Mouse (Mus musculus): ENCODE data around the gene Yipf4. TPM values are rescaled to one million over a fixed set of nuclear protein-coding genes. Genes with fewer than 3 reads are reported as not detected.

Yipf4 gene
- polyA plus RNA-seq, 1 experiment from 2014 or later = 61.3 TPM

DNA sequence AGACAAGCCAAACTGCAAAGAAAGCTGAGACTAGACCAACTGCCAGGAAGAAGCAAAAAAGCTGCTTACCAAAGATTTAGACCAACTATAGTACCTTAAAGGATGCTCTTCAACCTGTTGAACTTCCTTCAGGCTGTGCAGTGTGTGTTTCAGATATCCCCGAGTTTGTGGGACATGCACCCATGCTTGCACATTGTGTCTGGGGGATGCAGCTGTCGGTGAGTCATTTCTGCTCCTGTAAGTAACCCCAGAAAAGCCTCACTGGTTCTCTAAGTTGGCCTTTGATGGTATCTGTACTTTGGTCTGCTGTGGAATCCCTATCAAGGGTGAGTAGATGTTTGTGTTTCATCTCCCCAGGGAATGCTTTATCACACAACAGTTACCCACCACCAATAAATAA, 23.0 kb downstream of the Yipf4 start:
- WGBS = 78% methylated on average over 2 of the region's 2 CpGs
- Histone ChIP-seq H3K9me3 (ENCODE audit: low read length) (no peaks in the 10 kb centered on the region), H3K27me3 (ENCODE audit: insufficient read depth, low read length) (no peaks in the 10 kb centered on the region), H3K36me3 (ENCODE audit: insufficient read depth, low read length) (no peaks in the 10 kb centered on the region), H3K4me1 (ENCODE audit: insufficient read depth, low read length) (no peaks in the 10 kb centered on the region), H3K27ac (ENCODE audit: low read length) (no peak overlapping the region), H3K4me3 (ENCODE audit: low read length) (no peak overlapping the region), H3K4me2 (replicated peaks; ENCODE audit: low read depth, low read length) (no peak overlapping the region), H3K9ac (replicated peaks; ENCODE audit: low read length) (no peak overlapping the region)
- ATAC-seq (ENCODE audit: low FRiP score, low TSS enrichment) = no peak

DNA sequence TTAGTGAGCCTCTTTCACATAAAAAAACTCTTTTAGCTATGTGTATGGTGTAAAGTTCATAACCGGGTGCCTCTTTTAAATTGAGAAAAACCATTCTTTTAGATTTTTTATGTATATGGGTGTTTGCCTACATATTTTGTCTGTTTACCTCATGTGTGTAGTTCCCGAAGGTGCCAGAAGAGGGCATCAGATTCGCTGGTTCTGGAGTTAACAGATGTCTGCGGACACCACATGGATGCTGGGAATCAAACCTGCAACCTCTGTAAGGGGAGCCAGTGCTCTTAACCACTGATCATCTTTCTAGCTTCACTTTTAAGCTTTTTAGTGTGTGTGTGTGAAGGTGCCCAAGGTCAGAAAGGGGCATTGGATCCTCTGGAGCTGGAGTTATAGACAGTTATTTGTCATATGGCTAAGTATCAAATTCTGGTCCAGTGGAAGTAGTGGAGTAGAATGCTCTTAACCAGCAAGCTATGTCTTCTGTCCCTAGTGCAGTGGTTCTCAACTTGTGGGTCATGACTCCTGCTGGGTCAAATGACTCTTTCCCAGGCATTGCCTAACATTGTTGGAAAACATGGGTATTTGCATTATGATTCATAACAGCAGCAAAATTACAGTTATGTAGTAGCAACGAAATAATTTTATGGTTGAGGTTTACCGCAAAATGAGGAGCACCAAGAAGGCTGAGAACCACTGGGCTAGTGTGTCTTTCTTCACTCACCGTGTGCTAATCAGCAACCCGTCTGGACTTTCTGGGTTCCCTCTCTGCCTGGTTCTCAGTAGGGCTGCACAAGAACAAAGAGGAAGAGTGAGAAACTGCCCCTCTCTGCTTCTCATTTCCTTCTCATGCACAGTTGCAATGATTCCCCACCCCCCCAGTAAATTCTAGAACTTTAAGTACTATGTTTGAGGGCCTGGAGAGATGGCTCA, 33.8 kb downstream of the Yipf4 start:
- no peak for ATAC-seq (ENCODE audit: low FRiP score, low TSS enrichment)
- no peaks in the 10 kb centered on the region for H3K36me3 ChIP-seq (ENCODE audit: insufficient read depth, low read length)
- H3K4me1 ChIP-seq (ENCODE audit: insufficient read depth, low read length) = peaks cover 10% of the 10 kb centered on the region
- H3K27me3 ChIP-seq (ENCODE audit: insufficient read depth, low read length) = no peaks in the 10 kb centered on the region
- no peak overlapping the region for H3K9ac ChIP-seq (replicated peaks; ENCODE audit: low read length)
- H3K27ac ChIP-seq (ENCODE audit: low read length) = no peak overlapping the region
- H3K9me3 ChIP-seq (ENCODE audit: low read length) = 0 out of 2 replicates have a peak, but pooled peaks cover 4% of the 10 kb centered on the region
- WGBS = 84% methylated on average over 8 of the region's 8 CpGs
- H3K4me2 ChIP-seq (replicated peaks; ENCODE audit: low read depth, low read length) = no peak overlapping the region
- H3K4me3 ChIP-seq (ENCODE audit: low read length) = no peak overlapping the region

DNA sequence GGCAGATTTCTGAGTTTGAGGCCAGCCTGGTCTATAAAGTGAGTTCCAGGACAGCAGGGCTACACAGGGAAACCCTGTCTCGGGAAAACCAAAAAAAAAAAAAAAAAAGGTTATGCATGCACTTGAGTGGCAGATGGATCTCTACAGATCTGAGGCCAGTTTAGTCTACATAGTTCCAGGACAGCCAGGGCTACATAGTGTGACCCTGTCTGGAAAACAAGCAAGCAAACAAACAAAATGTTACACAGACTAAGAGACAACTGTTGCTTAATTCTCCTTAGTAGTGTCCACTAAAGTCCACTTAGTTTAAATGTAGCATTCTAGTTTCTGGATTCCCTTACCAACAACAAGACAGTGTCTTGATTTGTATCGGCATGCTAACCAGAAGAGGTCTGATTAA, 36.8 kb downstream of the Yipf4 start:
- H3K27me3 ChIP-seq (ENCODE audit: insufficient read depth, low read length) = no peaks in the 10 kb centered on the region
- no peak overlapping the region for H3K4me2 ChIP-seq (replicated peaks; ENCODE audit: low read depth, low read length)
- WGBS = 91% methylated on average over 2 of the region's 2 CpGs
- peaks cover 22% of the 10 kb centered on the region for H3K4me1 ChIP-seq (ENCODE audit: insufficient read depth, low read length)
- no peak for ATAC-seq (ENCODE audit: low FRiP score, low TSS enrichment)
- H3K4me3 ChIP-seq (ENCODE audit: low read length) = no peak overlapping the region
- no peak overlapping the region for H3K27ac ChIP-seq (ENCODE audit: low read length)
- 0 out of 2 replicates have a peak, but pooled peaks cover 4% of the 10 kb centered on the region for H3K9me3 ChIP-seq (ENCODE audit: low read length)
- no peak overlapping the region for H3K9ac ChIP-seq (replicated peaks; ENCODE audit: low read length)
- H3K36me3 ChIP-seq (ENCODE audit: insufficient read depth, low read length) = no peaks in the 10 kb centered on the region

DNA sequence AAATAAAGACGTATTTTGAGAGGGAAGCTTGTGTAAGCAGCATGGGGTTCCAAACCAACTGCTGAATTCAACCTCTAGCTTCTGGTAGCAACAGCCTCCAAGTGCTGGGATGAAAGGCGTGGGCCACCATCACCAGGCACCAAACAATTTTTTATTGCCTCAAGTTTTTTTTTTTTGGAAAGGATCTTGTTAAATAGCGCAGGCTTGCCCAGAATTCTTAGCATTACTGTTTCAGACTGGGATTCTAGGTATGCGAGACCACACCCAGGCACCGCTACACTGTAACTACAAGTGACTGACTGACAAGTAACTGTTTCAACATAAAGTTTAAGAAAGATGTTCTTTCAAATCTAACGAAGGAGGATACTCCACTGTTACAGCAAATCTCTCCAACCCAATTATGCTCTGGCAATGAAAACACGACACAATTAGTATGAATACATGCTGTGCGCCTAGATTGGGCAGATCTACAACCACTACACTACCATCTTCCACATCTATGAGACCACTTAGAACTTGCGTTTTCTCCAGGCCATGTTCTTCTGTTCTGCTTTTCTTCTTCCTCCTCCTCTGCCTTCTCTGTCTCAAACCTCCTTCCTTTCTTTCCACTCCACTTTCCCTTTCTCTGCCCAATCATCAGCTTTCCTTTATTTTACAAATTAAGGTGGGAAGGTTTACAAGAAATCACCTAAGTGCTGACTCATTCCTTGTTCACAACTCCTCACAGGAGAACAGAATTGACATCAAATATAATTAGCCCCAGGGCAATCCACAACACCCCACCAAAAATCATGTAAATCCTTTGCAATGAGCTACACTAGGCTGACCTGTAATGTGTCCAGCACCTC, 37.7 kb downstream of the Yipf4 start:
- Histone ChIP-seq H3K4me2 (replicated peaks; ENCODE audit: low read depth, low read length) (peak overlapping the region; percentile 59), H3K4me1 (ENCODE audit: insufficient read depth, low read length) (peaks cover 22% of the 10 kb centered on the region), H3K27me3 (ENCODE audit: insufficient read depth, low read length) (no peaks in the 10 kb centered on the region), H3K9ac (replicated peaks; ENCODE audit: low read length) (peak overlapping the region; percentile 81), H3K4me3 (ENCODE audit: low read length) (peak overlapping the region; percentile 100), H3K27ac (ENCODE audit: low read length) (peak overlapping the region; percentile 100), H3K9me3 (ENCODE audit: low read length) (0 out of 2 replicates have a peak, but pooled peaks cover 4% of the 10 kb centered on the region), H3K36me3 (ENCODE audit: insufficient read depth, low read length) (no peaks in the 10 kb centered on the region)
- no peak for ATAC-seq (ENCODE audit: low FRiP score, low TSS enrichment)
- WGBS = 88% methylated on average over 9 of the region's 9 CpGs

DNA sequence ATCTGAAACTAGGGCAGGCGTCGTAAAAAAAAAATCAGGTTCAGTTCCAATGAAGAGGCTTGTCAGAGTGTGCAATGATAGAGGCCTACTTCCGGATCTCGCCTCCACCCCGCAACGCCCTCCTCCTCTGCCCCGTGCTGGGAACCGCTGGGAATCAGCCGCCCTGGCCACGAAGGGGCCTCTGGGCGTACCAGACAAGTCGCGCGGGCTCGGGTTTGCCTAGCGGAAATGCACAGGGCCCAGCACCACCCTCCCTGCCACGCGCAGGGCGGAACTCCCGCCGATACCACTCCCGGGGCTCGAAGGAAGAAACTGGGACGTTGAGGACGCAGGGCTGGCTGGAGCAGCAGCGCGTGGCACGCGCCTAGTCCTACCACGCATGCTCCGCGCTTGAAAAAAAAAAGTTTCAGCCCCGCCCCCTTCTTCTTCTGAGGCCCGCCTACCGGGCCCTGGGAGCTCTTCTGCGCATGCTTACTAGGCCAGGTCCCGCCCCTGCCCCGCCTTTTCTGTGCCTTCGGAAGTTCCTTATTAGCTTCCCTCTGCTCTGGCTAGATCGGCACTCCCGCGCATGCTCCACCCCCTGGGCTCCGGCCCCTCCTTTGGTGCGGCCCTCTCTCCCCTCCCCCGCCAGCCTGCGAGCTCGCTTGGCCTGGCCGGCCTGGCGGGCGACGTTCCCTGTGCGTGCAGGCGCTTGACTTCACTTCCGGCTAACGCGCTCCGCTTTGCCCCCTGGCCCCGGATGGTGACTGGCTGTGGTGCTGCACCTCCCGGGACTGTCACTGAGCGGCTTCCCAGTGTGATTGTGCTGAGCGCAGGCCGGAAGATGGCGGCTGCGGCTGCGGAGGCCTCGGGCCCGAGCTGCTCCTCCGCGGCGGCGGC, 38.7 kb downstream of the Yipf4 start, which contains the start of gene Birc6:
Gene Birc6, plus strand, starts transcription at position 567 of the 879 bp plus-strand sequence.
- Histone ChIP-seq H3K4me1 (ENCODE audit: insufficient read depth, low read length) (peaks cover 22% of the 10 kb centered on the region), H3K27ac (ENCODE audit: low read length) (peak within 1 kb of the TSS; percentile 100), H3K9me3 (ENCODE audit: low read length) (0 out of 2 replicates have a peak, but pooled peaks cover 1% of the 10 kb centered on the region), H3K36me3 (ENCODE audit: insufficient read depth, low read length) (no peaks in the 10 kb centered on the region), H3K9ac (replicated peaks; ENCODE audit: low read length) (peak within 1 kb of the TSS; percentile 96), H3K4me2 (replicated peaks; ENCODE audit: low read depth, low read length) (peak within 1 kb of the TSS; percentile 89), H3K4me3 (ENCODE audit: low read length) (peak within 1 kb of the TSS; percentile 100), H3K27me3 (ENCODE audit: insufficient read depth, low read length) (no peaks in the 10 kb centered on the region)
- WGBS = under 1% methylated on average over 71 of the region's 71 CpGs
- ATAC-seq (ENCODE audit: low FRiP score, low TSS enrichment) = peak; percentile 98

DNA sequence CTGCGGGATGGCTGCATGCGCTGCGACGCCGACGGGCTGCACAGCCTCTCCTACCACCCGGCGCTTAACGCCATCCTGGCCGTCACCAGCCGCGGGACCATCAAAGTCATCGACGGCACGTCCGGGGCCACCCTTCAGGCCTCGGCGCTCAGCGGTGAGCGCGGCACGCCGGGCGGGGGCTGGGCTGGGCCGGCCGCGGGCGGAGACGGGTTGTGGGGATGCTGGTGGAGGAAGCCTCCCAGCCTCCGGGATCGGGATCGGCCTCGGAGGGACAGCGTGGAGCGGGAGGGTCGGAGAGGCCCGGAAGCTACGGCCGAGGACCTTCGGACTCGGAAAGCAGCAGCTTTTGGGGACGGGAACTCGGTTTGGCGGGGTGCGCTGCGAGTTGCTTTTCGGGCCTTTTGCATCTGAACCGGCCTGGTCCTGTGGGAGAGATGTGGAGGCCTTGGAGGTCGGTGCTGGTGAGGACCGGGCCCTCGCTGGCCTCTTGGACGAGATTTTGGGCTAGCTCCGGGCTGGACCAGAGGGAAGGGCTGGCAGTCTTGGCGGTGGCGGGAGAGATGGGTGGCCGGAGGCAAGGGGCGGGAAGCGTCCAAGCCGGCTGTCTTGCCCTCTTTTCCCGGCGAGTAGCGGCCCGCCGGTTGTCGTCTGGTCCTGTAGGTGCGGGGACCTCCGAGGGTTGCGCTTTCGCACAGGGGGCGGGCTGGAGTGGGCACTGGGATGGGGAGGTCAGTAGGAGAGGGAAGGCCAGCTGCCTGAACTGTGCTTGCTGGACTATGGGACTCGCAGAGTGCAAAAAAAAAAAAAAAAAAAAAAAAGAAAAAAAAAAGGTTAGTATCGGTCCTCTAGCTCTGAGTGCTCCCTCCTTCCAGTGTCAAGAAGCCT, 39.6 kb downstream of the Yipf4 start:
- H3K9ac ChIP-seq (replicated peaks; ENCODE audit: low read length) = peak overlapping the region; percentile 96
- H3K4me3 ChIP-seq (ENCODE audit: low read length) = peak overlapping the region; percentile 100
- peak; percentile 60; the same call in 1 of the 2 replicates for ATAC-seq (ENCODE audit: low FRiP score, low TSS enrichment)
- peaks cover 22% of the 10 kb centered on the region for H3K4me1 ChIP-seq (ENCODE audit: insufficient read depth, low read length)
- peak overlapping the region; percentile 99 for H3K27ac ChIP-seq (ENCODE audit: low read length)
- H3K4me2 ChIP-seq (replicated peaks; ENCODE audit: low read depth, low read length) = peak overlapping the region; percentile 89
- no peaks in the 10 kb centered on the region for H3K9me3 ChIP-seq (ENCODE audit: low read length)
- H3K27me3 ChIP-seq (ENCODE audit: insufficient read depth, low read length) = no peaks in the 10 kb centered on the region
- under 1% methylated on average over 68 of the region's 72 CpGs for WGBS
- H3K36me3 ChIP-seq (ENCODE audit: insufficient read depth, low read length) = no peaks in the 10 kb centered on the region

DNA sequence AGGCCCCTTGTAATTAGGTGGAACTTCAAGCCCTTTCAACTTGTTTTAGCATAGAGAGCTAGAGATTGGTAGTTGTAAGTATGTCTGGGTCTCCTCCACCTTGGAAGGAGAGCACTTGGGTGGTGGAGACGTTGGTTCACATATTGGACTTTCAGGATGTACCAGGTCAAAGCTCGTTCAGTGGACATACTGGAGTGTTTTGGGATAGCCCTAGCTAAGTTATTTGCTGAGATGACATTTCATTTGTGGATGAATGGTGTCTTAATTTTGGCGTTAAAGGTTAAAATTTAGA, 40.2 kb downstream of the Yipf4 start:
- Histone ChIP-seq H3K27ac (ENCODE audit: low read length) (peak overlapping the region; percentile 99), H3K4me1 (ENCODE audit: insufficient read depth, low read length) (peaks cover 22% of the 10 kb centered on the region), H3K36me3 (ENCODE audit: insufficient read depth, low read length) (no peaks in the 10 kb centered on the region), H3K9ac (replicated peaks; ENCODE audit: low read length) (peak overlapping the region; percentile 96), H3K9me3 (ENCODE audit: low read length) (no peaks in the 10 kb centered on the region), H3K4me3 (ENCODE audit: low read length) (peak overlapping the region; percentile 100), H3K27me3 (ENCODE audit: insufficient read depth, low read length) (no peaks in the 10 kb centered on the region), H3K4me2 (replicated peaks; ENCODE audit: low read depth, low read length) (peak overlapping the region; percentile 89)
- no peak for ATAC-seq (ENCODE audit: low FRiP score, low TSS enrichment)
- 12% methylated on average over 3 of the region's 3 CpGs for WGBS

DNA sequence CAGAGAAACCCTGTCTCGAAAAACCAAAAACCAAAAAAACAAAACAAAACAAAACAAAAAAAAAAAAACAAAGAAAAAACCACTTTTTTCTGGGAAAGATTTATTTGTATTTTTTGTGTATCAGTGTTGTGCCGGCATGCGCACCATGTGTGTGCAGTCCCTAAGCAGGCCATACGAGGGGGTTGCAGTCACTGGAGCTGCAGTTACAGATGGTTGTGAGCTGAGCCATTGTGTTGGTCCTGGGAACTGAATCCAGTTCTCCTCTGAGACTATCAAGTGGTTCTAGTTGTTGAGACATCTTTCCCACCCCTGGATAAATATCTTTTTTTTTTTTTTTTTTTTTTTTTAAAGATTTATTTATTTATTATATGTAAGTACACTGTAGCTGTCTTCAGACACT, 45.7 kb downstream of the Yipf4 start:
- Histone ChIP-seq H3K36me3 (ENCODE audit: insufficient read depth, low read length) (no peaks in the 10 kb centered on the region), H3K9me3 (ENCODE audit: low read length) (no peaks in the 10 kb centered on the region), H3K27me3 (ENCODE audit: insufficient read depth, low read length) (no peaks in the 10 kb centered on the region), H3K4me1 (ENCODE audit: insufficient read depth, low read length) (peaks cover 8% of the 10 kb centered on the region), H3K4me3 (ENCODE audit: low read length) (no peak overlapping the region), H3K27ac (ENCODE audit: low read length) (no peak overlapping the region), H3K9ac (replicated peaks; ENCODE audit: low read length) (no peak overlapping the region), H3K4me2 (replicated peaks; ENCODE audit: low read depth, low read length) (no peak overlapping the region)
- ATAC-seq (ENCODE audit: low FRiP score, low TSS enrichment) = no peak
- 96% methylated on average over 4 of the region's 4 CpGs for WGBS
